Mouse (Mus musculus) liver, embryonic 16.5 days (tissue): Measurements from ENCODE around the gene Ewsr1. TPM values are rescaled to one million over a fixed set of nuclear protein-coding genes. Genes with fewer than 3 reads are reported as not detected.
A peak's percentile ranks its signal among the peaks of the same experiment; 100 is the strongest.

Experiments used
- microRNA-seq: library from miRNA; unstranded; fragments of <30 nt; microRNA quantifications from one replicate; pipeline ENCODE4, GENCODE M21; 2016
- polyA plus RNA-seq: library from polyadenylated mRNA; unstranded; fragments of >200 nt; fragmentation: Nextera tagmentation; extraction: Ambion mirVana; gene quantifications from 2 replicates; pipeline ENCODE4 v1.2.1, GENCODE M21; 2015

Ewsr1 gene
- polyA plus RNA-seq, 1 experiment from 2014 or later = 232 TPM

Small RNA genes lying within 50 kb of the gene (microRNA-seq; reads per million reads assigned to microRNA genes)
- gene Gm47296 = 2.5 reads per million, percentile 4 among the genes with 10 or more reads in this experiment

Other genes with a start within 250 kb of the Ewsr1 start
- 11.1 and 11.9 TPM in 2 replicates for gene Nf2, start 249.7 kb downstream of the Ewsr1 start, polyA plus RNA-seq
- gene Nipsnap1, start 225.3 kb downstream of the Ewsr1 start, polyA plus RNA-seq = 101 and 106 TPM in 2 replicates
- 12.6 and 13.2 TPM in 2 replicates for gene Thoc5, start 203.9 kb downstream of the Ewsr1 start, polyA plus RNA-seq
- gene Nefh, start 151.2 kb downstream of the Ewsr1 start, polyA plus RNA-seq = 0.11 and 0.14 TPM in 2 replicates
- gene Ap1b1, start 112.4 kb downstream of the Ewsr1 start, polyA plus RNA-seq = 78.9 and 81.7 TPM in 2 replicates
- gene Rasl10a, start 41.1 kb downstream of the Ewsr1 start, polyA plus RNA-seq = 0.27 and 0.36 TPM in 2 replicates
- gene Gas2l1, start 33.9 kb downstream of the Ewsr1 start, polyA plus RNA-seq = 8.4 and 9.4 TPM in 2 replicates
- gene Rhbdd3, start 340 bp downstream of the Ewsr1 start, polyA plus RNA-seq = 11.1 TPM in 2 replicates
- 2.8 and 3.1 TPM in 2 replicates for gene Emid1, start 53.0 kb upstream of the Ewsr1 start, polyA plus RNA-seq
- gene Kremen1, start 162.3 kb upstream of the Ewsr1 start, polyA plus RNA-seq = 1.8 and 2.3 TPM in 2 replicates